Mouse (Mus musculus) ES-Bruce4 (cell line): ENCODE results near the gene Sf3b4.
"Not testable (repeated sequence)": the region's sequence is repeated elsewhere in the genome, so short reads cannot be mapped to it uniquely, and the experiment has no call there.

ENCODE experiments used
- CTCF ChIP-seq: IDR thresholded peaks from one replicate; pipeline ENCODE4 v1.8.1; 2011; ENCODE audit warnings: low read depth, low read length
- EP300 ChIP-seq: IDR thresholded peaks from 2 replicates; pipeline ENCODE4 v1.6.1; 2011; ENCODE audit warnings: low read depth, low read length; ENCODE audit not compliant: insufficient read depth

GRCm38 (mm10) chr3:96220131-96220764 lies 48.1 kb downstream of the Sf3b4 start:
- TF ChIP-seq CTCF, EP300: not testable (repeated sequence)
